Mouse (Mus musculus) midbrain, embryonic 10.5 days (tissue): Measurements from ENCODE around the gene Zfp143. TPM values are rescaled to one million over a fixed set of nuclear protein-coding genes. Genes with fewer than 3 reads are reported as not detected.
"Not testable (repeated sequence)": the region's sequence is repeated elsewhere in the genome, so short reads cannot be mapped to it uniquely, and the experiment has no call there.

Source experiments
- DNase-seq: peaks from one replicate; pipeline ENCODE4 v3.0.0-alpha.2; 2017; ENCODE audit warnings: low spot score
- H3K27ac ChIP-seq: fragments of 300-500 bp; sonication (generic); replicated peaks from 2 replicates; pipeline ENCODE4 v1.5.1; 2016; ENCODE audit warnings: mild to moderate bottlenecking
- H3K27me3 ChIP-seq: fragments of 300-500 bp; sonication (generic); 2 replicates; pipeline ENCODE4 v1.6.1; 2016; ENCODE audit warnings: low read depth, mild to moderate bottlenecking; ENCODE audit not compliant: poor library complexity, severe bottlenecking
- H3K36me3 ChIP-seq: fragments of 300-500 bp; sonication (generic); 2 replicates; pipeline ENCODE4 v1.6.1; 2016; ENCODE audit warnings: mild to moderate bottlenecking, moderate library complexity
- H3K4me1 ChIP-seq: fragments of 300-500 bp; sonication (generic); 2 replicates; pipeline ENCODE4 v1.6.1; 2016
- H3K4me3 ChIP-seq: fragments of 300-500 bp; sonication (generic); 2 replicates; pipeline ENCODE4 v1.5.1; 2016; ENCODE audit warnings: mild to moderate bottlenecking, moderate library complexity
- H3K9me3 ChIP-seq: fragments of 300-500 bp; sonication (generic); replicated peaks from 2 replicates; pipeline ENCODE4 v1.6.1; 2016; ENCODE audit warnings: mild to moderate bottlenecking
- WGBS: fragments of 180-500 bp; shearing (Covaris S2); methylation state at CpG from one replicate; pipeline ENCODE4 v1.1.7; 2016; 5-methylcytosine and 5-hydroxymethylcytosine counted together
- polyA plus RNA-seq: library from polyadenylated mRNA; unstranded; fragments of >200 nt; fragmentation: Nextera tagmentation; extraction: Ambion mirVana; gene quantifications from 2 replicates; pipeline ENCODE4 v1.2.1, GENCODE M21; 2016

Gene Zfp143
- polyA plus RNA-seq, 1 experiment from 2014 or later = 26.9 TPM

- no peak for DNase-seq
- Histone ChIP-seq H3K27me3 (no peaks in the 10 kb centered on the region), H3K27ac (peak overlapping the region; percentile 97), H3K36me3 (peaks cover 28% of the 10 kb centered on the region), H3K4me1 (peaks cover 32% of the 10 kb centered on the region), H3K4me3 (peak overlapping the region; percentile 99), H3K9me3 (no peaks in the 10 kb centered on the region)
- WGBS = under 1% methylated on average over 27 of the region's 27 CpGs
Measured at GRCm38 (mm10) chr7:110122289-110122564, 61.2 kb downstream of the Zfp143 start.

- no peak for DNase-seq
- H3K4me3 ChIP-seq = peak overlapping the region; percentile 99
- peaks cover 32% of the 10 kb centered on the region for H3K4me1 ChIP-seq
- H3K9me3 ChIP-seq = no peaks in the 10 kb centered on the region
- H3K27me3 ChIP-seq = no peaks in the 10 kb centered on the region
- WGBS = under 1% methylated on average over 74 of the region's 74 CpGs
- H3K27ac ChIP-seq = peak overlapping the region; percentile 97
- peaks cover 33% of the 10 kb centered on the region for H3K36me3 ChIP-seq
Measured at GRCm38 (mm10) chr7:110122565-110123422, 61.8 kb downstream of the Zfp143 start.

- DNase-seq = no peak
- H3K27me3 ChIP-seq = no peaks in the 10 kb centered on the region
- H3K27ac ChIP-seq = no peak overlapping the region
- WGBS = 65% methylated on average over 12 of the region's 12 CpGs
- peaks cover 45% of the 10 kb centered on the region for H3K36me3 ChIP-seq
- peaks cover 32% of the 10 kb centered on the region for H3K4me1 ChIP-seq
- no peaks in the 10 kb centered on the region for H3K9me3 ChIP-seq
- H3K4me3 ChIP-seq = peak overlapping the region; percentile 99
Measured at GRCm38 (mm10) chr7:110123844-110124555, 63.0 kb downstream of the Zfp143 start.

GRCm38 (mm10) chr7:110128566-110128965 is 67.5 kb downstream of the Zfp143 start:
- no peaks in the 10 kb centered on the region for H3K9me3 ChIP-seq
- peaks cover 19% of the 10 kb centered on the region for H3K4me1 ChIP-seq
- no peak overlapping the region for H3K27ac ChIP-seq
- no peaks in the 10 kb centered on the region for H3K27me3 ChIP-seq
- WGBS = 80% methylated on average over 2 of the region's 2 CpGs
- DNase-seq = no peak
- peaks cover 91% of the 10 kb centered on the region for H3K36me3 ChIP-seq
- H3K4me3 ChIP-seq = no peak overlapping the region

- H3K9me3 ChIP-seq, H3K4me3 ChIP-seq, H3K27ac ChIP-seq, H3K27me3 ChIP-seq, DNase-seq, H3K4me1 ChIP-seq: not testable (repeated sequence)
- 84% methylated on average over 2 of the region's 2 CpGs for WGBS
- H3K36me3 ChIP-seq = peaks cover 100% of the 10 kb centered on the region
Measured at GRCm38 (mm10) chr7:110132272-110132671, 71.3 kb downstream of the Zfp143 start.

- Histone ChIP-seq H3K9me3 (no peaks in the 10 kb centered on the region), H3K36me3 (peaks cover 100% of the 10 kb centered on the region), H3K4me1 (no peaks in the 10 kb centered on the region), H3K27me3 (no peaks in the 10 kb centered on the region), H3K27ac (no peak overlapping the region), H3K4me3 (no peak overlapping the region)
- 94% methylated on average over 5 of the region's 5 CpGs for WGBS
- DNase-seq = no peak
Measured at GRCm38 (mm10) chr7:110133988-110134387, 73.0 kb downstream of the Zfp143 start.

- Histone ChIP-seq H3K36me3 (peaks cover 100% of the 10 kb centered on the region), H3K4me1 (no peaks in the 10 kb centered on the region), H3K27ac (no peak overlapping the region), H3K27me3 (no peaks in the 10 kb centered on the region), H3K4me3 (no peak overlapping the region), H3K9me3 (no peaks in the 10 kb centered on the region)
- WGBS = 84% methylated on average over 2 of the region's 2 CpGs
- DNase-seq = no peak
Measured at GRCm38 (mm10) chr7:110138538-110138937, 77.5 kb downstream of the Zfp143 start.

GRCm38 (mm10) chr7:110143863-110144262 is 82.8 kb downstream of the Zfp143 start:
- DNase-seq = no peak
- Histone ChIP-seq H3K9me3 (no peaks in the 10 kb centered on the region), H3K27me3 (no peaks in the 10 kb centered on the region), H3K4me3 (no peak overlapping the region), H3K27ac (no peak overlapping the region), H3K36me3 (peaks cover 87% of the 10 kb centered on the region), H3K4me1 (no peaks in the 10 kb centered on the region)
- 93% methylated on average over 1 of the region's 1 CpGs for WGBS

Other genes starting within 250 kb of the Zfp143 start
- gene Scube2, start 195.5 kb upstream of the Zfp143 start, polyA plus RNA-seq = 3.8 and 6.7 TPM in 2 replicates
- gene Dennd5a, start 100.7 kb upstream of the Zfp143 start, polyA plus RNA-seq = 30.2 and 35.4 TPM in 2 replicates
- 74.6 and 76.8 TPM in 2 replicates for gene Tmem41b, start 74.3 kb upstream of the Zfp143 start, polyA plus RNA-seq
- 53.4 and 54.1 TPM in 2 replicates for gene Ipo7, start 42.9 kb upstream of the Zfp143 start, polyA plus RNA-seq
- 28.7 and 28.9 TPM in 2 replicates for gene Wee1, start 60.8 kb downstream of the Zfp143 start, polyA plus RNA-seq
- 25.3 and 26.0 TPM in 2 replicates for gene Swap70, start 160.5 kb downstream of the Zfp143 start, polyA plus RNA-seq